Mouse (Mus musculus) embryonic facial prominence, embryonic 15.5 days (tissue): Measurements from ENCODE around the gene Itpripl1. TPM values are rescaled to one million over a fixed set of nuclear protein-coding genes. Genes with fewer than 3 reads are reported as not detected.

Source experiments
- polyA plus RNA-seq: library from polyadenylated mRNA; unstranded; fragments of >200 nt; fragmentation: Nextera tagmentation; extraction: Ambion mirVana; gene quantifications from 2 replicates; pipeline ENCODE4 v1.2.1, GENCODE M21; 2015

The Itpripl1 gene
- polyA plus RNA-seq, 1 experiment from 2014 or later = 27.4 TPM

Other genes with a start within 250 kb of the Itpripl1 start
- gene Sppl2a, start 210.2 kb downstream of the Itpripl1 start, polyA plus RNA-seq = 60.2 and 63.2 TPM in 2 replicates
- 9.5 and 10.9 TPM in 2 replicates for gene Ap4e1, start 134.7 kb downstream of the Itpripl1 start, polyA plus RNA-seq
- 54.7 and 55.4 TPM in 2 replicates for gene Blvra, start 72.8 kb downstream of the Itpripl1 start, polyA plus RNA-seq
- gene Ncaph, start 9.5 kb downstream of the Itpripl1 start, polyA plus RNA-seq = 60.2 and 62.2 TPM in 2 replicates
- 1.9 and 2.3 TPM in 2 replicates for gene 1810024B03Rik, start 64.8 kb upstream of the Itpripl1 start, polyA plus RNA-seq
- 48.1 and 50.0 TPM in 2 replicates for gene Snrnp200, start 64.9 kb upstream of the Itpripl1 start, polyA plus RNA-seq
- gene Ciao1, start 104.4 kb upstream of the Itpripl1 start, polyA plus RNA-seq = 65.7 and 73.8 TPM in 2 replicates
- gene Tmem127, start 104.5 kb upstream of the Itpripl1 start, polyA plus RNA-seq = 30.3 and 30.9 TPM in 2 replicates
- 63.5 and 67.6 TPM in 2 replicates for gene Stard7, start 126.8 kb upstream of the Itpripl1 start, polyA plus RNA-seq
- gene Dusp2, start 192.7 kb upstream of the Itpripl1 start, polyA plus RNA-seq = 9.1 and 10.6 TPM in 2 replicates
- gene Astl, start 195.2 kb upstream of the Itpripl1 start, polyA plus RNA-seq = 0.24 TPM in 1 of 2 replicates, not detected in the other
- gene Adra2b, start 219.8 kb upstream of the Itpripl1 start, polyA plus RNA-seq = 0.30 and 0.33 TPM in 2 replicates